Mouse (Mus musculus) heart, postnatal 36 days (tissue): Measurements from ENCODE around the gene Dlgap5. TPM values are rescaled to one million over a fixed set of nuclear protein-coding genes. Genes with fewer than 3 reads are reported as not detected.
"Not testable (repeated sequence)": the region's sequence is repeated elsewhere in the genome, so short reads cannot be mapped to it uniquely, and the experiment has no call there.

ENCODE experiments used
- DNase-seq, 2 experiments: peaks; one replicate each; pipeline ENCODE4 v3.0.0; 2021 to 2022
- intact Hi-C: fragments of 180-260 bp; cut with DNase I; formaldehyde crosslinking; loops from one replicate; pipeline ENCODE4 v1.15.1; 2025
- total RNA-seq, 2 experiments: library from RNA; stranded (reverse); gene quantifications; 2 replicates each; pipeline ENCODE4 v1.2.3; 2021

Dlgap5 gene
- total RNA-seq: under 1 TPM; 0.86 to 0.87 TPM

DNA sequence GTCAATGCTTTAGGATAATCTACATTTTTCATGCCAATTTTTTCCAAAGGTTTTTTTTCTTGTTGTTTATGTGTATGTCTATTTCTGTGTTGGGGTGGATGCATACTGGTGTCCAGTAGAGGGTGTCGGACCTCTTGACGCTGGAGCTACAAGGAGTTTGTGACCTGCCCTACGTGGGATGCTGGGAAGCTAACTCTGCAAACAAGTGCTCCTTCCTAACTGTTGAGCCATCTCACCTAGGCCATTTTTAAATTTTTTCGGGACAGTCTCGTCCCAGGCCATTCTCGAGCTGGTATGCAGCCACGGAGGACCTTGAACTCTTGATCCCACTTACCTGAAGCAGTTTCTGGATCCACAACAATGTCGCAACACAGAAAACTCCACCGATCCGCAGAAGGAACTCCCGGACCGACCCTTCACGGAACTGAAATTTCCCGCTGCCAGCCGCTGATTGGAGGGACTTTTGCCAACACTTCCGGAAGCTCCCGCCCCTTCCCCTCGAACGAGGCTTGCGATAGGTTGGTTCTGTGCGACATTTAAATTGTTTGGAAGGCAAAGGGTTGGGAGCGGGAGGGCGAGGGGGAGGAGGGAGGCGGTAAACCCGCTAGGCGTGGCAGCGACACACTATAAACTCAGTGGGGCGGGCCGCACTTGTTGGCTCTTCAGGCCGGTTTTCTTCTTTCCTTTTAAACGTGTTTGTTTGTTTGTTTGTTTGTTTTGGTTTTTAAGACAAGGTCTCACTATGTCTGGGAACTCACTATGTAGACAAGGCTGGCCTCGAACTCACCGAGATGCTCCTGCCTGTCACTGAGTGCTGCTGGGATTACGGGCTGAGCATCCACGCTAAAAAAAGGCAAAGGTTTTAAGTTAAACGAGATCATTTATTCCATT is at the start of gene Dlgap5:
Gene Dlgap5 (minus strand): TSS at position 633 of the 891 bp plus-strand sequence.
- DNase-seq: peak; percentile 91 to 92
- intact Hi-C loops: no loop called here

DNA sequence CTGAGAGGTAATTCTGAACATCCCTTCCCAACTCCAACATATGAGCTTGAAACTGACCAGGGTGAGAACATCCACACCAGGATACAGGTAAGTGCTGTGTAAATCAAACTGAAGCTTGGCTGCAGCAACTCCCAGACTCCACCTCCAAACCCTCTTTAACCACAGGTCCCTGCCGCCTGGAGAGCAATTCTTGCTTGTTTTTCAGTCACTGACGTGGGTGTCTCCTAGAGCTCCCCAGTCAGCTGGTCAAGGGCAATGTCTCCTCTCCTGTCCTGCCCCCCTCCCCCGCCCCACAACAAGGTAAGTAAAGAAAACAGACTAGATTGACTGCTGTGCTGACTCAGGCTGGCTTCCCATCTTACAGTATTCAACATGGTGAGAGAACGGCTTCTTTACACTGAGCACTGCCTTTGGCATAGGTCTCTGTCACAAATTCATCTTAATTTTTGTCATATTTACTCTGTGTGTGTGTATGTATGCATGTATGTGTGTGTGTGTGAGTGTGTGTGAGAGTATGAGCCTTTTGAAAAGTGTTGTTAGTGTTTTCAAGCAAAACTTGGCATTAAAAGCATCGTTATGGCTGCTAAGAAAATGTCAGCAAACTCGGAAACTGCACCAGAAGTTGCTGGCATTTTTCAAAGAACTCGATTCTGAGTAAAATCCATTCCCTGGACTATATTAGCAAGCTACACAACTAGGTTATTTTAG is 47.4 kb upstream of the Dlgap5 start:
- intact Hi-C loops: no loop called here
- DNase-seq: no peak

DNA sequence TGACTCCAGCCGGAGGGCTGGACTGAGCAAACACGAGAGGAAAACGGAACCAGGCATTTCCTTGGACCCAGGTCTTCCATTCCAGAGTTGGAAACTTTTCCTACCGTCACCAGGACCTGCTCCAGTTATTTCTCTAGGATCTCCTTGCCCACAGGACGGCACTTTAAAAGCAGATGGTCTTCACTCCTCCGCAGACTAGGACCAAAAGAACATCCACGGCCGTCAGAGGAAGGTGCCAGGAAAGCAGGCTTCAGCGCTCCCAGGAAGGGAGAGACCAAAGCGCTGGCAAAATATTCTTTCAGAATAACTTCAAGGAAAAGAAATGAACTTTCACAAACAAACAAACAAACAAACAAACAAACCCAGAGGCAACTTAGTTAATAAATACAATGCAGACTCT is 46.2 kb upstream of the Dlgap5 start:
- intact Hi-C loops: no loop called here
- DNase-seq: no peak

DNA sequence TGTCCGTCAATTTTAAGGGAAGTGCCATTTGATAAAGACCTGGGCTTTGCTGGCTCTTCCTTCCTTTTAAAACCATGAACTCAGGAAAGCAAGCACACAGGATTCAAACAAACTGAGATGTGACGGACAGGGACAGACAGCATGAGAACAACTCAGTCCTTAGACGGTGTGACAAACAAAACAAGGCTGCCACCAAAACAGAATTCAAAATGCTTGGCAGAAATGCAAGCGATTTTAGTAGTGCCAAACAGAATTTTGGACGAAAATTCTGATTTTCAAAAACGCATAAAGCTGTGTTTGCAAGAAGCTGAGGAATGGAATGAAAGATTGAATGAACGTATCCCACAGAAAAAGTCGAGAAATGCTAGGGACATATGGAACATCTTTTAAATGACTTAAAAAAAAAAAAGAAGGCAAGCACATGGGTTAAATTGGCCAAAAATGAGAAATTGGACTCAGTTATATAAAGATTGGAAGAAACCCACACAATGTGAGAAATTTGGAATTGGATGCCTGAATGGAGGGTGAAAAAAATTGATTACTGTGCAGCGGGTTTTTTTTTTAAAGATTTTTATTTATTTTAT is 44.8 kb upstream of the Dlgap5 start:
- intact Hi-C loops: no loop called here
- DNase-seq: no peak

DNA sequence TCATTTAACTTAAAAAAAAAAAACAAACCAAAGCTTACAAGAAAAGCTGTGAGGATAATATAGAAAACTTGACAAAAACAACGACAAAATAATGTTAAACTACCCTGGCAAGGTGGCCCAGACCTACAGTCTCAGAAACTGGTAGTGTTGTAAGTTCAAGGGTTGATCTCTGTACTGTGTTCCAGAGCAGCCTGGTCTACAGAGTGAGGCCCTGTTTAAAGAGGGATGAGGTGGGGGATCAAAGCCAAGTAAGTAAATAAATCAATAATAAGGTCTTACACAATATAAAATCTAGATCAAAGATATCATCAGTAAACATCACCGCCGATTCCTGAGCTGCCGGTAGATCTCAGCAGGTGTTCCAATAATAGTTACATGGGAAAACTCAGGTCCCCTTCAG is 44.2 kb upstream of the Dlgap5 start:
- intact Hi-C loops: no loop called here
- no peak for DNase-seq

DNA sequence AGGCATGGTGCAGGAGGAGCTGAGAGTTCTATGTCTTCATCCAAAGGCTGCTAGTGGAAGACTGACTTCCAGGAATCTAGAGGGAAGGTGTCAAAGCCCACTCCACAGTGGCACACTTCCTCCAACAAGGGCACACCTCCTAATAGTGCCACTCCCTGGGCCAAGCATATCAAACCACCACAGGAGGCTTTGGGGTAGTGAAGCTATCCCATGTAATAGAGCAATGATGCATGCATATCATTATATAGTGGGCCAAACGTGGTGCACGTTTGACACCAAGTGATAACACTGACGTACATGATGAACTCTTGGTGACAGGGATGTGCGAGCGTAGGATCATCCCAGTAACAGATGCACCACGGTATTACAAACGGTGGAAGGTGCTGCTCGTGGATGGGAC is 43.8 kb upstream of the Dlgap5 start:
- intact Hi-C loops: no loop called here
- no peak for DNase-seq

DNA sequence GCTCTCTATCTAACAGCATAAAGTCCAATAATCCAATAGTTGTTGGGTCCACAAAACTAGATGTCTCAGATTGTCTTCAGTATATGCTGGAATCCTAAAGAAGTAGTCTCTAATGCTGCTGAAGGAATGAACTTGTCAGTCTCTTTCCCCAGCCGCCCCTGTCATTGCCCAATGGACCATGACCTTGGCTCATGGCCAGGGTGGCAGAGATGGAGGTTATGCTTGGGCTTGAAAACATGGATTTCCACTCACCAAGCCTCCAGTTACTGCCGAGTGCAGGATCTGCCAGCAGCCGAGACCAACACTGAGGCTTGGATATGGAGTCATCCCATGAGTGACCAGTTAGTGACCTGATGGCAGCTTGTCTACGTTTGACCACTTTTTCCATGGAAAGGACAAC is 41.3 kb upstream of the Dlgap5 start:
- intact Hi-C loops: no loop called here
- DNase-seq: no peak

DNA sequence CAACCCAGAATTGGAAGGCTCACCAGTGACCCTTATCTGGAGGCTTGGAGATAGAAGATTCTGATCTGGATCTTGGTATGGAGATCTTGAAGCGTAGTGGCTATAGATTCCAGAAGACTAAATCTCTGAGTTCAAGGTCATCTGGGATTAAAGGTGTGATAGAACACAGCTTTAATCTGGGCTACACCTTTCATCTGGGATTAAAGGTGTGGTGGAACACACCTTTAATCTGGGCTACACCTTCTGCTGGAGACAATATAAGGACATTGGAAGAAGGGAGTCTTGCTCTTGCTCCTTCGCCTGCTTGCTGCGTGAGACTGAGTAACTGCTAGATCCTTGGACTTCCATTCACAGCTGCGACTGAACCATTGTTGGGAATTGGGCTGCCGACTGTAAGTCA is 31.9 kb upstream of the Dlgap5 start, which contains the start of gene Fbxo34:
Gene Fbxo34 (plus strand): TSS at position 301 of the 400 bp plus-strand sequence.
- DNase-seq, intact Hi-C loops: not testable (repeated sequence)

DNA sequence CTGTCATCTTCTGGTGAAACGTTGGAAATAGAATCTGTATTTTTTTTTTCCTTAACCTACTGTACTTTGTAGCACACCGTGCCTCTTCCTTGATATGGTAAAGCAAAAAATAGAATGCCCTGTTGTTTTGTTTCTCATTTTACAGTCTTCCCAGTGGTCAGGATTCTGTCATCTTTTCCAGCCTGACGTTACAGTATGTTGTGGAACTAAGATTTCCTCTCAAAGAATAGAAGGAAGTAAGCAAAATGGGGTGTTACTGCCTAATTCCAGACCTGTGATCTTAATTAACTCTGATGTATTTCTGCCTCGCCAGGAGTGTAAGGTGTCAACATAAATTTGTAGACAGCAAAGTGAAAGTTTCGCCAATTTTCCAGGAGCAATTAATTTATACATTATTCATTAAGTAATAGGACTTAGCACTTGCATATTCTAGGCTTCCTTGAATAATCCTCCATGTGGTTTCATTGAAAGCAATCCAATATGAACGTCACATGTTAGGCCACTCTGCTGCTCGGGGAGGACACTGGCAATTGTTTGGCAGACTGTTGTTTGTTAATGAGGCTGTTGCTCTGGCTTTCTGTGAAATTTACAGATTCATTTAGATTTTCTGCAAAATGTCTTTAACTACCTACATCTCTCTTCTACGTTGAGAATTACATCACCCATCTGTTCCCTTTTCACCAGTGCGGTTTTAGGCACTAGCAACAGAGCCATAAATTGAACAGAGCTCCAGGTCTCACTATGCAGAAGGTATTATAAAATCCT is 27.3 kb upstream of the Dlgap5 start:
- intact Hi-C loops: no loop called here
- no peak for DNase-seq

DNA sequence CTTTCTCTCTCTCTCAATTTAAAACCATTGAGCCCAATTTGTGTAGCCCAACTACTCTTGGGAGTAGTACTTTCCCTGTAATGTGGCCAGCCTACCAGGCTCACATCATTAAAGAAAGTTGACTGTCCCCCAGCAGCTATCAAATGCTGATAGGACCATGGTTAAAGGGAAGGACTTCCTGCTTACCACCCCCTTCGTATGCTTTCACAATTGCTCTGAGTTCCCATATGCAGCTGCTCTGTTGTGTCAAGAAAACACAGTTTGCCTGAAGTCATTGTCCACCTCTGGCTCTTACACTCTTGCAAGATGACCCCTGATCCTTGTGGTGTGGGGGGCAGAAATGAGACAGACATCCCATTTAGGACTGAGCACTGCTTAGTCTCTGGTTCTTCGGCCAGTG is 26.7 kb upstream of the Dlgap5 start:
- intact Hi-C loops: no loop called here
- peak in 1 of 2 experiments; percentile 13 for DNase-seq

DNA sequence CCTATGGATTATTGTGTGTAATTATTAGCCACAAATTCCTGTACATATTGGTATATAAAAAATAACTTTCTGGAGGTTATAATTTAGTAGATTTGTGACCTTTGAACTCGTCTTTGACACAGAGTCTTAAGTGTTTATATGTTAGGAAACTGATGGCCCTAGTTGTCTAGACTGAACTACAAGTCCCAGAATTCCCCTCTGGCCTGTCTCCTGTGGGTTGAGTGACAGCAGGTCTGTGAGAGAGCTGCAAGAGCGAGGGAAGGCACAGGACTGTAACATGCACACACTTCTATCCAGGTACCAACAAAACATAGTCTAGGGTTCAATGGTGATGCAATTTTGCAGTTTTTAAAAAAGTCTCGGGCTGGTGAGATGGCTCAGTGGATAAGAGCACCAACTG is 20.7 kb upstream of the Dlgap5 start:
- intact Hi-C loops: no loop called here
- DNase-seq: no peak

DNA sequence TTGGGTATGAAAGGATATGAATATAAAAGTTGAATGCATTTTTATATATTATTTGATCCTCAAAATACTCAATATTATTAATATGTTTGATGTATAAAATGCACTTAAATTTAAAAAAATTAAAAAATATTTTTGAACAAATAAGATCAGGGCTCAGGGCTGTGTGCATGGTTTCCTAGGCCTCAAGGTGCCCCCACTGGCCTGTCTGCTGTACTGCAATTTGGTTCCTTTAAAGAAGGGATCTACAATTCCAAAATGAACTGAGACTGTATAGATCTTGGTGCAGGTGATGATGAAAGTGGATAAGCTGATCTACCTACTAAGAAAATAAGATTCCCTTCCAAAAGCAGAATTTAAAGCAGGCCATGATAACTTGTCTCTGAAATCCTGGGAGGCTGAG is 14.8 kb upstream of the Dlgap5 start:
- intact Hi-C loops: no loop called here
- DNase-seq: no peak

DNA sequence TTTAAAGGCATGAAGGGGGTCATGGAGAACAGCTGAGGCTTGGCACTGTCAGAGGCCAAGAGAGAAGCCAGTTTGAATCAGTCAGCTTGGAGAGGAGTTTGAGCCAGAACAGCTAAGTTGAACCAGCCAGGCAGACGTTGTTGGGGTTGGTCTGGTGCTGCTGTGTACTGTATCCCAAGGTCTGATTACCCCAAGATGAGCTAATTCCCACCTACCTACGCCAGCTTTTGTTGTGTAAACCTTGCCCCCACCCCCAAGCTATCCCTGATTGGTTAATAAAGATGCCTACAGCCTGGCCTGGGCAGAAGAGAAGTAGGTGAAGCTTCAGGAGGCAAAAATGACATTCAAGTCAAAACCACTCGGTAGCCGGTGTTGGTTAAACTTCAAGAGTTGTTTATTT is 4.3 kb upstream of the Dlgap5 start:
- intact Hi-C loops: no loop called here
- no peak for DNase-seq

DNA sequence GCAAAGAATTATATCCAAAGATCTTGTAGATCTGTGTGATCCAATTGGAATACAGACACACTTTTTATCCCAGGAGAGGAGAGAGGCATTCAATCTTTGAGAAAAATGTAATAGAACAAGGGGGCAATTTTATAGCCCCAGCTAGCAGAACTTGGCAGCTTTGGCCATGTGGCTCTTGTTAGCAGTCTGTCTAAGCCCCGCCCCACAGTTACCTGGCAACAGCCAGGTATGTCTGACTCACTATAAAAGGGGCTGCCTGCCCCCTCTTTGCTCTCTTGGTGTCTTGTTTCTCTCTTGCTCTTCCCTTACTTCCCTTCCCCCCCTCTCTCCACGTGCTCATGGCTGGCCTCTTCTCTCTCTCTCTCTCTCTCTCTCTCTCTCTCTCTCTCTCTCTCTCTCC is 3.4 kb upstream of the Dlgap5 start:
- intact Hi-C loops: no loop called here
- no peak for DNase-seq

DNA sequence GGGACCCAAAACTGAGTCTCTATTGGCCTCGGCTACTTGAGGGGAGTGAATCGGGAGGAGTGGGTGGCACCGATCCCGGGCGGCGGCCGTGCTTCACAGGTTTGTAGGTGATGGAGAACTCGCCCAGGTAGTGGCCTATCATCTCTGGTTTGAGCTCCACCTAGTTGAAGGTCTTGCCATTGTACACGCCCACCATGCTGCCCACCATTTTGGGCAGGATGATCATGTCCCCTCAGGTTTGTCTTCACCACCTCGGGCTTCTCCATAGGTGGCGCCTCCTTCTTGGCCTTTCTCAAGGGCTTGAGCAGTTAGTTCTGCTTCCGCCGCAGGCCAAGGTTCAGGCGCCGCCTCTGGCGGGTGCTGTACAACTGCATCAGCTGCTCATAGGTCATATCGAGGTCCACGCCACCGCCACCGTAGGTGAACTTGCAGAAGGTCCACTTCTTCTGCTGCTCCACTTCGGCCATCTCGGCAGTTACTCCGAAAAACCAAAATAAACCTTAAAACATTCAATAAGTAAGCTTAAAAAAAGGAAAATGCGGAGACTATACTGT is 1.6 kb upstream of the Dlgap5 start:
- no peak for DNase-seq
- intact Hi-C loops: no loop called here

DNA sequence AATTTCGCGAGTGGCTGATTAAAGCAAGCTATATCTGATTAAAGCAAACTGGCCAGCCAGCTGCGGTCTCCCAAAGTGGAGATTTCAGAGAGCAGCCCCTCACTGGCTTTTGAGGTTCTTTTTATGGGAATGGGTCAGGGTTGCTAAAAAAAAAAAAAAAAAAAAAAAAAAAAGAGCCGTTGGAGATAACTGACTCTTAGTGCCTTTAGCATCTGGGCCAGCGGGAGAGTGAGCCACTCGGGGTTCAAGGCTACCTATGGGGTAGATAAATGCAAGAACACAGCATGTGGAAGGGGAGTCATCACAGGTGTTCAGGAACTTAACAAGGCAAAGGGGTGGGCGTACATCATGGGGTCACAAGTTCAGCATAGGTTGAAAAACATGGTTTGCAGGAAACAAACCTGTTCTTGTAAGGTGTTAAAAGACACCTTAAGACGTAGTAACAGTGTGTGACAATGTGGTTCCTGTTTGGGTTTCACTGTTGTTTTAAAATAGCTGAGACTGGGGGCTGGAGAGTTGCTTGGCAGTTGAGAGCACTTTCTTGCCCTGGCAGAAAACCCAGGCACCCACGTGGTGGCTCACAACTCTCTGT is 923 bp upstream of the Dlgap5 start:
- intact Hi-C loops: no loop called here
- DNase-seq: no peak

DNA sequence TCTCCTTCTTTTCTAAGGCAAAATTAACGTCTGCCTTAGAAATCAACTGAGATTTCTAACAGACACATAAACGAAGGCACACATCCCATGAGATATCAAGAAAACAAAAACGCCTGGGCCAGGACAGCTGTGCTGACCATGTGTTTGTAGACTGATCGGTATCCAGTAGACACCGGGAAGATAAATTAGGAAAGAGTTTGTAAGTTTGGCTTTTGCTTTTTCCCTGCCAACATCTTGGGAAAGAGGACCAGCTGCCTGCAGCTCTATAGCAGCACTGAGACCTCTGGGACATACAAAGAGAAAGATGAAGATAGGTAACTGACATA is 422 bp upstream of the Dlgap5 start:
- no peak for DNase-seq
- intact Hi-C loops: no loop called here

DNA sequence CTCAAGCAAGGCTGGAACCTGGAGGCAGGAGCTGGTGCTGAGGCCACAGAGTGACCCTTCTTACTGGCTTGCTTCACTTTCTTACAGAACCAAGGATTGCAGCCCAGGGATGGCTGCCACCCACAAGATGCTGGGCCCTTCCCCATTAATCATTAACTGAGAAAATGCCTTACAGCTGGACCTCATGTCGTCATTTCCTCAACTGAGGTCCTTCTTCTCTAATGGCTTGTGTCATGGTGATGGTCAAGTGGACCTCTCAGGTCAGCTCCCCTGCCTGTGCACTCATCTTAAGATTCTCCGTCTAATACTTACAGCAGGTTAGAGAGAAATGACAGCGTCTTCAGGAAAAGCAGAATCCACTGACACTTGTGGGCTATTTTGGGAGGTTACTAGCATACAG is 861 bp downstream of the Dlgap5 start:
- intact Hi-C loops: no loop called here
- no peak for DNase-seq

DNA sequence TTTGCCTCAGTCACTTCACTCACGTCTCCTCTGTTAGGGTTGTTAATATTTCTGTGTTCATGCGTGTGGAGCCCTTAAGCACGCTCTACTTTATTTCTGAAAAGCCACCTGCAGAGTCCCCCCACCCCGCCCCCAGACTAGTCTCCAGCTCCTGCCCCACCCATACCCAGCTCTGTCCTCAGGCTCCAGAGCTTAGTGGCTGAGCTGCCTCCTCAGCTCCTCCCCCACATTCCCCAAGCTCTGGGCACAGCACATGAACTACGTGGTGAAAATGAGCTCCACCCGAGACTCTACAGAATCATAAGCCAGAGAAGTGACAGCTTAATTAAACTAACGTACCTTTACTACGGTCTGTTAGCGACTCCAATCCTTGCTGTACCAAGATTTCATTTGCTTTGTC is 12.2 kb downstream of the Dlgap5 start:
- DNase-seq: no peak
- intact Hi-C loops: no loop called here

DNA sequence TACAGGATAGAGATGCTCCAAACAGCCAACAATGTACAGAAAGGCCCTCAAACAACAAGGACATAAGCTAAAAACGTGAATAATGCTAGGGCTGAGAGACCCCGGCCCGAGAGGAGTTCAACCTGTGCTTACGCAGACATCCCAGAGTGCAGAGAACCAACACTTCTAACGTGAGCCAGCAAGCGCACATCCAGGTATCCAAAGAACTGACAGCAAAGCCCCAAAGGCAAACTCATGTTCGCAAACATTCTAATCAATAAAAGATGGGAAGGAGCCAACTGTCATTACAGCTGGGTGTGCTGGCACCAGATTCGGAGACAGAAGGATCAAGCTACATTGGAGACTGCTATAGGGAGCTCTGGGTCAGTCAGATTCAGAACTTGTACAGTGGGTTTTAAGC is 15.5 kb downstream of the Dlgap5 start:
- DNase-seq: no peak
- intact Hi-C loops: no loop called here
